Mouse (Mus musculus) bone marrow macrophage, adult 2 months (primary cell): ENCODE data around the gene 9930021J03Rik. TPM values are rescaled to one million over a fixed set of nuclear protein-coding genes. Genes with fewer than 3 reads are reported as not detected.

Experiments used
- H3K27ac ChIP-seq: 2 replicates; pipeline ENCODE4 v1.5.1; 2012; ENCODE audit warnings: low read depth, low read length; ENCODE audit not compliant: insufficient read depth
- H3K4me1 ChIP-seq: 2 replicates; pipeline ENCODE4 v1.6.1; 2012; ENCODE audit warnings: low read length; ENCODE audit not compliant: control insufficient read depth, insufficient read depth
- H3K4me3 ChIP-seq: 2 replicates; pipeline ENCODE4 v1.5.1; 2012; ENCODE audit warnings: mild to moderate bottlenecking, low read length, moderate library complexity; ENCODE audit not compliant: insufficient read depth
- CTCF ChIP-seq: IDR thresholded peaks from 2 replicates; pipeline ENCODE4 v1.5.1; 2012; ENCODE audit warnings: low read depth, mild to moderate bottlenecking, low read length, moderate library complexity
- POLR2A ChIP-seq: IDR thresholded peaks from 2 replicates; pipeline ENCODE4 v1.6.1; 2012; ENCODE audit warnings: mild to moderate bottlenecking, low read depth, low read length, borderline replicate concordance
- polyA plus RNA-seq: library from polyadenylated mRNA; stranded (reverse); fragments of >200 nt; gene quantifications from 2 replicates; pipeline ENCODE4 v1.2.4, GENCODE M21; 2012; ENCODE audit not compliant: missing spikeins, insufficient read depth, insufficient read length

Gene 9930021J03Rik
- polyA plus RNA-seq, 1 experiment = 16.7 TPM

GRCm38 (mm10) chr19:29739608-29740007 lies 66.2 kb downstream of the 9930021J03Rik start:
- TF ChIP-seq POLR2A = no peak
- TF ChIP-seq CTCF = no peak
- Histone ChIP-seq H3K4me3 (no peak overlapping the region), H3K27ac (no peak overlapping the region), H3K4me1 (no peaks in the 10 kb centered on the region)

GRCm38 (mm10) chr19:29735421-29735820 lies 70.4 kb downstream of the 9930021J03Rik start:
- no peaks in the 10 kb centered on the region for H3K4me1 ChIP-seq
- no peak overlapping the region for H3K27ac ChIP-seq
- TF ChIP-seq POLR2A = no peak
- TF ChIP-seq CTCF = no peak
- H3K4me3 ChIP-seq = no peak overlapping the region

GRCm38 (mm10) chr19:29718476-29718875 lies 87.3 kb downstream of the 9930021J03Rik start:
- TF ChIP-seq POLR2A (no peak), CTCF (no peak)
- no peak overlapping the region for H3K4me3 ChIP-seq
- no peaks in the 10 kb centered on the region for H3K4me1 ChIP-seq
- H3K27ac ChIP-seq = no peak overlapping the region

GRCm38 (mm10) chr19:29717854-29718253 lies 87.9 kb downstream of the 9930021J03Rik start:
- Histone ChIP-seq H3K4me1 (no peaks in the 10 kb centered on the region), H3K27ac (no peak overlapping the region), H3K4me3 (no peak overlapping the region)
- TF ChIP-seq POLR2A (no peak), CTCF (no peak)

GRCm38 (mm10) chr19:29713451-29713850 lies 92.3 kb downstream of the 9930021J03Rik start:
- H3K4me1 ChIP-seq = no peaks in the 10 kb centered on the region
- H3K4me3 ChIP-seq = no peak overlapping the region
- TF ChIP-seq CTCF (no peak), POLR2A (no peak)
- H3K27ac ChIP-seq = no peak overlapping the region

GRCm38 (mm10) chr19:29709461-29709860 lies 96.3 kb downstream of the 9930021J03Rik start:
- no peak for TF ChIP-seq CTCF
- TF ChIP-seq POLR2A = no peak
- no peak overlapping the region for H3K27ac ChIP-seq
- H3K4me3 ChIP-seq = no peak overlapping the region
- H3K4me1 ChIP-seq = no peaks in the 10 kb centered on the region

GRCm38 (mm10) chr19:29708461-29708860 lies 97.3 kb downstream of the 9930021J03Rik start:
- TF ChIP-seq POLR2A (no peak), CTCF (no peak)
- Histone ChIP-seq H3K4me1 (no peaks in the 10 kb centered on the region), H3K4me3 (no peak overlapping the region), H3K27ac (no peak overlapping the region)

- Histone ChIP-seq H3K4me1 (no peaks in the 10 kb centered on the region), H3K27ac (no peak overlapping the region), H3K4me3 (peak overlapping the region; percentile 52)
- TF ChIP-seq CTCF (no peak), POLR2A (no peak)
Measured at GRCm38 (mm10) chr19:29708003-29708402, 97.8 kb downstream of the 9930021J03Rik start.

GRCm38 (mm10) chr19:29707314-29707898 lies 98.4 kb downstream of the 9930021J03Rik start:
- Histone ChIP-seq H3K27ac (no peak overlapping the region), H3K4me3 (no peak overlapping the region), H3K4me1 (no peaks in the 10 kb centered on the region)
- no peak for TF ChIP-seq CTCF
- TF ChIP-seq POLR2A = no peak

GRCm38 (mm10) chr19:29704436-29704835 lies 101.4 kb downstream of the 9930021J03Rik start:
- TF ChIP-seq CTCF (no peak), POLR2A (no peak)
- Histone ChIP-seq H3K27ac (no peak overlapping the region), H3K4me3 (no peak overlapping the region), H3K4me1 (no peaks in the 10 kb centered on the region)
